Mouse (Mus musculus): ENCODE measurements around the gene Xpr1.

The Xpr1 gene

GRCm38 (mm10) chr1:155232786-155233185 is 184.4 kb downstream of the Xpr1 start:
- in situ Hi-C loops (cut with MboI; ENCODE audit: low sequenced_read_pairs) = no loop called here

- in situ Hi-C loops (cut with MboI; ENCODE audit: low sequenced_read_pairs) = no loop called here
These were observed 184.8 kb downstream of the Xpr1 start for GRCm38 (mm10) chr1:155232385-155232784.

DNA sequence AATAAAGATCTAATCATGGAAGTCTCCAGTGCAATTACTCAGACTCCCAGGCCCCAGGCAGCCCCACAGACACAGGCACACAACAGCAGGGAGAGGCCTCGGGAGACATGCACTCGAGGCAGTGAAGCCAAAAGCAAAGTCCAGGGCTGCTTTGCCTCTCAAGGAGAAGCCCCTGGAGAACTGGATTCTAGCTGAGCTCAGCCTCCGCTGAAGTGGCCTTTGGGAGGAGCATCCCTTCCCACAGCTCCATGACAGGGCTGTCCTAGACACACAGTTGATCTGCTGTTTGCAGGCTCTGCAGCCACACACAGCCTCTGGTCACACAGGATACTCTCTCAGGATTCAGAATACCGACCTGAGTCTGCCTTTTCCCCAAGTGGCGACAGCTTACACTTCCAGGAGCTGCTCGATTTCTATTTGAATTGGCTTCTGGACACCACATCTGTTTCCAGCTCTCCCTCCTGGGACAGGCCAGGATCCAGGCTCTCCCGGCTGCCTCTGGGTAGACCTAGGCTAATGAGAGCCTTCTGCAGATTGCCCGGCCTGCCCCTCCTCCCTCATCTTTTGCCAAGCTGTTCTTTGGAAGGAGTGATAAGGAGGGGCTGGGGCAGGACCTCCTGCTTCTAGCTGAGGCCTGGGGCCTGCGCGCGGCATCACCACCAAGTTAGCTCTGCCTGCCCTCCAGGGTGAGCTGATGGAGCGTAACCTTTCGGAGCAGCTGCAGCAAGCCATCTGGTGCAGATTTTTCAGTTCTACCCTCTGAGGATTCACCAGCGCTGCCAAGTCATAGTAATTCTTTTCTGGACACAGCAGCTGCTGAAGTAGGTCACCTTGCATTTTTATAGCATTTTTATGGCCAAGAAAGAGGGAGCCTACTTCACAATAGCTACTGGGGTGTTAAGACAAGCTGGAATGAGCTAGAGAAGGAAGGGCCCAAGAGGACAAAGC is 187.5 kb downstream of the Xpr1 start:
- in situ Hi-C loops (cut with MboI; ENCODE audit: low sequenced_read_pairs) = loop anchor here (10.0 kb wide), 1 partner anchor 445 kb away; no protein-coding TSS in a partner anchor
